Mouse (Mus musculus): ENCODE measurements at regions not wholly inside any gene's neighbourhood (a gene's known extent, or its start where the extent isn't known, plus 50 kb on each side); places are given as distances from the start of the nearest gene placed in this dataset.
A peak's percentile ranks its signal among the peaks of the same experiment; 100 is the strongest.

DNA sequence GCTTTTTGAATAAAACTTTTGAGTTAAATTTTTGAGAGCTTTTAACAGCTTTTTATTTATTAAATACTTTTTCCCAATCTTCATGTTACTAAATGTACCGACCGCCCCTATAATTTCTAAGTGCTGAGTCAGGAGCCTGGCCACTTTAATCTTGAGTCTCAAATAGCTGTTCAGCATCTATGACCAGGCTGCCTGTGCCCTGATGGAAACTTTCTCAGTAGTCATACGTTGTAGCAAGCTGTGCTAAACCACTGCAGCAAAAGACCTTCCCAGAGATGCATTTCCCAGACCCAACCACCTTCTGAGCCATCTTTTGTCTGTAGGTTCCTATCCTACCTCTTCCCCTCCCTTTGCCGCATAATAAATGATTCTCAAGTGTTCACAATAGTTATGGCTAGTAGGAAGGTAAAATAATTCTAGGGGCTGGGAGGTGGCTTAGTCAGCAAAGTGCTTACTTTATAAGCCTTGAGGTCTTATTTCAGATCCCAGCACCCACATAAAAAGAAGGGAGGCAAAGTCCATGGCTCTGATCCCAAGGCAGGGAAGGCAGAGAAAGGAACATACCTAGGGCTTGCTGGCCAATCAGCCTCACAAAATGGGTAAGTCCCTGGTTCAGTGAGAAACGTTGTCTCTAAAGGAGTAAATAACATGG is 129.5 kb downstream of the Postn start:
- ATAC-seq = no peak
- in situ Hi-C loops (cut with MboI; ENCODE audit: low pct_unique_long_range_greater_than_20kb) = no loop called here
- ChIA-PET CTCF (interaction anchor here (0.8 to 3.2 kb wide), 3 partner anchors 8 to 127 kb away, joined by 3 to 13 read pairs (median 5); no protein-coding TSS in a partner anchor), POLR2A (no interaction called here)
- no peak for DNase-seq (ENCODE audit: low read depth, low spot score)
- no peaks in the 10 kb centered on the region for H3K27me3 ChIP-seq
- no peak for TF ChIP-seq CTCF (IDR thresholded peaks at IDR 0.05)

DNA sequence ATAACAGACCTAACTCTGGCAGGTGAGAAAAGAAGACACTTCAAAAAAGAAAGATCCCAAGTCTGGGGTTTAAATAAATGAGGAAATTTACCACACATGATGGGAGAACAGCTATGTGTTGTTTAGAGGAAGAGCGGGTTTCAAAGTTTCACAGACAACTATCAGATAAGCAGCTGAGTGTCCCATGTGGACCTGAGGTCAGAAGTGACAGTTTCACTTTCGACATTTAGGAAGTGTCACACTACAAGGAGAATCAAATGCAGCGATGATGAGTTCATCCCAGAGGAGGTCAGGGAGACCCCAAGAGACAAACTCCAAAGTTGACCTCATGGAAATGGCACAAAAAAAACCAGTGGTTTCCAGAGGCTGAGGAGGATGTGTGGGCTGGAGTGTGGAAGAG is 132.7 kb downstream of the Postn start:
- DNase-seq (ENCODE audit: low read depth, low spot score) = no peak
- no peak for ATAC-seq
- H3K27me3 ChIP-seq = no peaks in the 10 kb centered on the region
- TF ChIP-seq CTCF (IDR thresholded peaks at IDR 0.05) = no peak
- ChIA-PET POLR2A (no interaction called here), CTCF (interaction anchor here (1.4 to 1.5 kb wide), 2 partner anchors 9 to 14 kb away, joined by 3 to 6 read pairs; no protein-coding TSS in a partner anchor)
- in situ Hi-C loops (cut with MboI; ENCODE audit: low pct_unique_long_range_greater_than_20kb) = no loop called here

DNA sequence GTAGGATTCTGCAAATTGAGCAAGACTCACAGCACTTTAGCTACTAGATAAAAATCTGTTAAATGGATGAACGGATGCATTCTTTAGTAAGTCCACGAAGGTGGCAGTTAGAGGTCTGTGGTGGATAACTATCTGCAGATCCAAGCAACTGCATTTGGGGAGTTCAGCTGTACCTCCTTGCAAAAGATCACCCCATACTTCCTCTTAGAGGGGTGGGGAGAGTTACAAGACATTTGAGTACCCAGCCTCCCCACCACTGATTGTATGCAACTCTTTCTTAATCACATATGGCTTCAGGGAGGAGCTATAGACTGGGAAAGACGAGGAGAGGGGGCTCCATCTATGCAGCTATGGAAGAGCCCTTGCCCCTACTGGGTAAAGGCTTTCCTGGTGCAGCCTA is 144.1 kb downstream of the Postn start:
- no peak for DNase-seq (ENCODE audit: low read depth, low spot score)
- ChIA-PET POLR2A (no interaction called here), CTCF (interaction anchor here (1.2 to 1.3 kb wide), 2 partner anchors 9 to 14 kb away, joined by 3 read pairs; no protein-coding TSS in a partner anchor)
- in situ Hi-C loops (cut with MboI; ENCODE audit: low pct_unique_long_range_greater_than_20kb) = no loop called here
- ATAC-seq = no peak
- TF ChIP-seq CTCF (IDR thresholded peaks at IDR 0.05) = no peak
- H3K27me3 ChIP-seq = no peaks in the 10 kb centered on the region

DNA sequence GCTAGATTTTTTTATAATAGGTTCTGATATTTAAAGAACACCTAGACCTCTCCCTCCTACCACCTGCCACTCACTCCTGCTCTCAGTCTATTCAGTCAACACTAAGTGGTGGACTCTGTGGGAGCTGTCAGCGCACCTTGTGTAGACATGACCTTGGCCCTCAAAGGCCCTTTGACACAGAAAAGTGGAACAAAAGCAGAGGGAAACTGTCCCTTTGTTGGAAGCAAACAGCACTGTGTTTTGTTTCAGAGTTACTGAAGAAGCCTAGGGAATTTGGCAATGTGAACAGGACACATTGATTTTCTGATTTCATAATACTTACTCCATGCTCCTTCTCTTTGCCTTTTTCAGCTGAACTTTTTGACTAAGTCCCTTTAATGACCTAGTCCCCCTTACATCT is 146.7 kb downstream of the Postn start:
- CTCF ChIA-PET = no interaction called here
- in situ Hi-C loops (cut with MboI; ENCODE audit: low pct_unique_long_range_greater_than_20kb) = no loop called here

DNA sequence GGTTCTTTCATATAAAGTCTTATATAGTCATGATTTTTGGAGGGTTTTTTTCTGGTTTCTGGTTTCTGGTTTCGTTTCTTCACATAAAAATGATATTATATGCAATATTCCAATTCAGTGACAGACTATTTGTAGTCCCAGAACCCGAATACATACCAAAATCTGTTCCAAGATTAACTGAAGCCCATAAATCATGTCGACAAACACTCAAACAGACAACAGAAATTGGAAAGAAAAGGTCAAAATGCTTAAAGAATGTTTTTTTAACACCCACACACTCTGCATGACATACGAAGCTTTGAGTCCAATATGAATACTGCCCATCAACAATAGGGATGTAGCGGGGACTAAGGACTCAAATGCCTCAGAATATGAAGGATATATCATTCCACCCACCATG is 148.0 kb downstream of the Postn start:
- no peak for TF ChIP-seq CTCF (IDR thresholded peaks at IDR 0.05)
- ChIA-PET CTCF (no interaction called here), POLR2A (interaction anchor here (1.2 kb wide), 1 partner anchor 12 kb away, joined by 3 read pairs; no protein-coding TSS in a partner anchor)
- no peak for ATAC-seq
- H3K27me3 ChIP-seq = no peaks in the 10 kb centered on the region
- in situ Hi-C loops (cut with MboI; ENCODE audit: low pct_unique_long_range_greater_than_20kb) = no loop called here
- DNase-seq (ENCODE audit: low read depth, low spot score) = no peak

More for the DNA sequence above, 146.7 kb downstream of the Postn start:
- no peak for TF ChIP-seq CTCF (IDR thresholded peaks at IDR 0.05)
- no peaks in the 10 kb centered on the region for H3K27me3 ChIP-seq
- ATAC-seq = no peak
- POLR2A ChIA-PET = no interaction called here
- no peak for DNase-seq (ENCODE audit: low read depth, low spot score)

DNA sequence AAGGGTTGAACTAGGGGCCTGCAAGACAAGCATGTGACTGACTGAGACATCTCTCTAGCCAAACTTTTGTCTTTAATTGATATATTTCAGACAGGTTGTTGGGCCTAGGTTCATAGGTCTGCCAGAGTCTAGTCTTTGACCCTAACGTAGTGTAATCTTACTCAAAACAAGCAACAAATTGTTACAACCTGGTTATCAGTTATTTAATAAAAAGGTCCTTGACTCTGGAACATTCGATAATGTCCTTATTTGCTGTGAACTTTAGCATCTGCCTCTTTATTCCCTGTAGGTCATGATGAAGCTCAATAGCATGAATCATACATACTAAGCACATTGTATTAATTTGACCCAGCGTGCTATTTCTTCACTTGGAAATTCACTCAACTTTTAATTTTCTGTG is 156.3 kb downstream of the Postn start:
- TF ChIP-seq CTCF (IDR thresholded peaks at IDR 0.05) = no peak
- ChIA-PET POLR2A (no interaction called here), CTCF (interaction anchor here (1.0 kb wide), 1 partner anchor 32 kb away, joined by 3 read pairs; no protein-coding TSS in a partner anchor)
- no peaks in the 10 kb centered on the region for H3K27me3 ChIP-seq
- ATAC-seq = no peak
- in situ Hi-C loops (cut with MboI; ENCODE audit: low pct_unique_long_range_greater_than_20kb) = no loop called here
- DNase-seq (ENCODE audit: low read depth, low spot score) = no peak

DNA sequence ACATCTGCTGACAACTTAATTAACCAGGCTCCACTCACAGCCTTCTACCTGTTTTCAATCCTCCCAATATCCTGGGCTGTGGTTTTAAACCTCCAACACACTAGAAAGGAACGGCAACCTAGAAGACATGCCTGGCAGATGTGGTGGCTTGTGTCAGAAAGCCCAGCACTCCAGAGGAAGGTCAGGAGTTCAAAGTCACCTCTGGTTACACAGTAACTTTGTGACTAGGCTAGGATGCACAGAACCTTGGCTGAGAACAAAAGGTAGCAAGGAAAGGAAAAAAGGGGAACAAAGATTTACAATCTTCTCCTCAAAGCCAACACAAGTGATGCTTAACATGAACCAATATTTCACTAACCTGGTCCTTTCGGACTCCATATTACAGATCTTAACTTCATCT is 161.8 kb downstream of the Postn start:
- ChIA-PET POLR2A (no interaction called here), CTCF (interaction anchor here (1.2 to 3.6 kb wide), 3 partner anchors 10 to 164 kb away, joined by 3 to 20 read pairs (median 3); no protein-coding TSS in a partner anchor)
- no peak for DNase-seq (ENCODE audit: low read depth, low spot score)

DNA sequence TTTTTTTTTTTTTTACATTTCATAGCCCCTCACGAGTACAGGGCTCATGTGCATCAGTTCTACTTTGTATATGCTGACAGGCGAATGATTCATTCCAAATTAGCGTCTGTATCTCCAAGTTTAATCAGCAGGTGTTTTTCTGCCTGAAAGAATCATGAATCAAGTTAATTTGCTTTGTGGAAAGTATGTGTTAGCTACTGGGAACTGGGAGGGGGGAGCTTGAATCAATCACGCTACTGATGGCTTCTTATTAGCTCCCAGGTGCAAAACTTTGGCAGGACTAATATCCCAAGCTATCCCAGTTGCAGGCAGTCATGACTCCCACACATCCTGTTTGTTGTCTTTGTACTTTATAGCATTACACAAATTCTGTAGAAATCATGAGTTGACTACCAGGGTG is 165.7 kb downstream of the Postn start:
- ChIA-PET CTCF (interaction anchor here (1.4 kb wide), 1 partner anchor 47 kb away, joined by 4 read pairs; no protein-coding TSS in a partner anchor), POLR2A (interaction anchor here (0.6 to 0.7 kb wide), 3 partner anchors 111 to 770 kb away, joined by 3 to 6 read pairs (median 3); no protein-coding TSS in a partner anchor)
- TF ChIP-seq CTCF (IDR thresholded peaks at IDR 0.05) = no peak
- ATAC-seq (no peak), DNase-seq (ENCODE audit: low read depth, low spot score) (no peak)
- in situ Hi-C loops (cut with MboI; ENCODE audit: low pct_unique_long_range_greater_than_20kb) = loop anchor here (25.0 kb wide), 1 partner anchor 164 kb away; the partner anchor contains the start of gene Postn
- no peaks in the 10 kb centered on the region for H3K27me3 ChIP-seq

More for the DNA sequence above, 161.8 kb downstream of the Postn start:
- no peak for TF ChIP-seq CTCF (IDR thresholded peaks at IDR 0.05)
- in situ Hi-C loops (cut with MboI; ENCODE audit: low pct_unique_long_range_greater_than_20kb) = no loop called here
- H3K27me3 ChIP-seq = no peaks in the 10 kb centered on the region
- ATAC-seq = no peak

DNA sequence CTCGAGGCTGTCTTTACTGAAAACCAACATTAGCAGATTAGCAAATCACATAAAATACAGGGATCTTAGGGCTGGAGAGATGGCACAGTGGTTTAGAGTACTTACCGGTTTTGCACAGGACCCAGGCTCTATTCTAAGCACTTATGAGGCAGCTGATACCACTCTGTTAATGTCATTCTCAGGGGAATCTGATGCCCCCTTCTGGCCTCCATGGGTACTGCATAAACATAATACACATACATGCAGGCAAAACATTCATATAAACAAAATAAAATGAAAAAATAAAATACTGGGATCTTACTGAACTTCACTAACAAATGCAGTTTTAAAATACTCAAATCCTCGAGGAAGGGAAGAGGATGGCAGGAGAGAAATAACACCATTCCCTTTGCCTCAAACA is 164.3 kb upstream of the Supt20 start:
- H3K27me3 ChIP-seq = no peaks in the 10 kb centered on the region
- CTCF ChIA-PET = interaction anchor here (0.5 to 1.5 kb wide), 4 partner anchors 10 to 145 kb away, joined by 3 to 4 read pairs (median 3); no protein-coding TSS in a partner anchor
- DNase-seq (ENCODE audit: low read depth, low spot score) = no peak
- in situ Hi-C loops (cut with MboI; ENCODE audit: low pct_unique_long_range_greater_than_20kb) = loop anchor here (25.0 kb wide), 1 partner anchor 166 kb away; the partner anchor contains the start of gene Postn
- TF ChIP-seq CTCF (IDR thresholded peaks at IDR 0.05) = peak; percentile 51
- POLR2A ChIA-PET = no interaction called here
- no peak for ATAC-seq

DNA sequence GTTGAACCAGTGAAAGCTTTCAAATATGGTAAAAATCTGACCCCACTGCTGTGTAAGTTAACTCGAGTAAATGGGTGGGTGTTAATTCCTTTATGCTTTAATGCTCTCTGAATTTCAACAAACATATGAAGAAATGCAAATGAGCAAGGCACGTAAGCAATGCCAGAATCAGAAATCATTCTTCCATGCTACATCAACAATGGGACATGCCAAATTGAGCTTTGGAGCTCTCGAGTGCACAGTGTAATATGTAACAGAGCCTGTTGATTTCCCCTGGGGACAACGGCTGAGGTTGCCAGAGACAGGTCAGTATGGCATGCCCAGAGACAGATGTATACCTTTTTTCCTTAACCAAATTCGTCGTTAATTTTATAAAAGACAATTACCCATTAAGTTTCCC is 162.4 kb upstream of the Supt20 start:
- CTCF ChIA-PET = interaction anchor here (0.8 to 1.2 kb wide), 3 partner anchors 23 to 173 kb away, joined by 3 read pairs; no protein-coding TSS in a partner anchor
- in situ Hi-C loops (cut with MboI; ENCODE audit: low pct_unique_long_range_greater_than_20kb) = loop anchor here (25.0 kb wide), 1 partner anchor 168 kb away; the partner anchor contains the start of gene Postn
- peak; percentile 64 for DNase-seq (ENCODE audit: low read depth, low spot score)
- no peaks in the 10 kb centered on the region for H3K27me3 ChIP-seq
- POLR2A ChIA-PET = no interaction called here
- no peak for TF ChIP-seq CTCF (IDR thresholded peaks at IDR 0.05)
- peak; percentile 54 for ATAC-seq

DNA sequence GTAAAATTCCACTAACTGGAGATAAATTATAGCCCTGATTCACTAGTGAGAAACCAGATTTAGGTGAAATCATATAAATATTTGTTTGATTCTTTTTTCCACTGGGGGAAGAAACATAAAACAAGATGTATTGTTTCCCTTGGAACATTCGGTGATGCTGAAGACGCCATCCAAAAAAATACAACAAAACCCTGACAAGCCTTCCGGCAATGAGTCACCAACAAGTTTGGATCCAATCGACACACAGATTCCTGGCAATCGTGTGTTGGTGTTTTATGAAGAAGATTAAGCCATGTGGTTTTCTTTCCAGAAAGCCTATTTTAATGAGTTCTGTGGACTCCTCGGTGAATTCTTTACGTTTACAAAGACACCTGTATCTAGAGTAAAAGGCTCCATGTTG is 157.2 kb upstream of the Supt20 start:
- in situ Hi-C loops (cut with MboI; ENCODE audit: low pct_unique_long_range_greater_than_20kb) = loop anchor here (25.0 kb wide), 1 partner anchor 173 kb away; the partner anchor contains the start of gene Postn
- ChIA-PET POLR2A (no interaction called here), CTCF (no interaction called here)
- TF ChIP-seq CTCF (IDR thresholded peaks at IDR 0.05) = no peak
- H3K27me3 ChIP-seq = no peaks in the 10 kb centered on the region
- no peak for ATAC-seq
- no peak for DNase-seq (ENCODE audit: low read depth, low spot score)
